Mouse (Mus musculus): ENCODE data around the gene Lgr4. TPM values are rescaled to one million over a fixed set of nuclear protein-coding genes. Genes with fewer than 3 reads are reported as not detected.

Lgr4 gene
- polyA plus RNA-seq, 1 experiment = 0.04 TPM

DNA sequence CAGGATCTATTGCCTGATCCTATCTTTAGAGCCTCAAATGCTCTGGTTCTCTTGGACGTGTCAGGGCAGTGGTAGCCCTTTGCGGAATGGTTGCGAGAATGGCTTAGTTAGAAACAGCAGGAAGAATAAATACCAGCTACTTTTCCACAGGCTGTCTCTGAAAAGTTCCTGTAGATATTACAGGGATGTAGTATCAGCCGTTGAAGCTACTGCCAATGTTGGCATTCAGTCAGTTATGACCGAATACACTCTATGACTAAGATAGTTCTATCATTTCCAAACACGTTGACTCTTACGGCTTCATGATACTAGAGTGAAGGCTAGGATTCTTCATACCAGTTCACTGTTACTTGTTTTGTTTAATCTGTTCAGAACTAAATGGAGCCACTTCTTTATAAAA is 57.4 kb downstream of the Lgr4 start:
- peaks cover 11% of the 10 kb centered on the region for H3K4me1 ChIP-seq (ENCODE audit: control insufficient read depth)
- no peaks in the 10 kb centered on the region; the same call in 1 of the 2 replicates for H3K36me3 ChIP-seq (ENCODE audit: control insufficient read depth)
- TF ChIP-seq TAL1 (IDR thresholded peaks at IDR 0.05; ENCODE audit: low read length) = no peak
- no peak for TF ChIP-seq GATA1 (IDR thresholded peaks at IDR 0.05; ENCODE audit: low read length)
- no peaks in the 10 kb centered on the region for H3K27me3 ChIP-seq (ENCODE audit: control insufficient read depth)
- no peak overlapping the region for H3K4me3 ChIP-seq (replicated peaks)
- no peaks in the 10 kb centered on the region for H3K9me3 ChIP-seq (ENCODE audit: control insufficient read depth, low read length)

DNA sequence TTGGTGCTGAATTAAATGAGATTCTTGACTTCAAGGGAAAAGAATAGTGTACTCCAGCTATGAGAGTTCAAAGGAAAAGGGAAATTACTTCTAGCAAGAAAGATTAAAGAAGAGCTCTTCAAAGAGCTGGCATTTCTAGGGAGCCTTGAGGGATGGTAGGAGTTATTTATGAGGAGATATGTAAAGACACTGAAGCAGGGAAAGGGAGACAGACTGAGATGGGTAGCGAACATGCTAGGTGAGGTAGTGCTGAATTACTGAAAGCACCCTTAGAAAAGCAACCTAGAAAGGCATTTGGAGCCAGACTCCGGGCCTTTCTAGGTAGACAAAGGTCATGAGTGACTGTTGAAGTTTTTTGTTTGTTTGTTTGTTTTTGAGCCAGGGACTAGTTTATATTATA is 58.7 kb downstream of the Lgr4 start:
- Histone ChIP-seq H3K4me3 (replicated peaks) (no peak overlapping the region), H3K4me1 (ENCODE audit: control insufficient read depth) (peaks cover 8% of the 10 kb centered on the region), H3K9me3 (ENCODE audit: control insufficient read depth, low read length) (no peaks in the 10 kb centered on the region), H3K27me3 (ENCODE audit: control insufficient read depth) (no peaks in the 10 kb centered on the region), H3K36me3 (ENCODE audit: control insufficient read depth) (no peaks in the 10 kb centered on the region; the same call in 1 of the 2 replicates)
- TF ChIP-seq GATA1 (IDR thresholded peaks at IDR 0.05; ENCODE audit: low read length) = no peak
- no peak for TF ChIP-seq TAL1 (IDR thresholded peaks at IDR 0.05; ENCODE audit: low read length)

DNA sequence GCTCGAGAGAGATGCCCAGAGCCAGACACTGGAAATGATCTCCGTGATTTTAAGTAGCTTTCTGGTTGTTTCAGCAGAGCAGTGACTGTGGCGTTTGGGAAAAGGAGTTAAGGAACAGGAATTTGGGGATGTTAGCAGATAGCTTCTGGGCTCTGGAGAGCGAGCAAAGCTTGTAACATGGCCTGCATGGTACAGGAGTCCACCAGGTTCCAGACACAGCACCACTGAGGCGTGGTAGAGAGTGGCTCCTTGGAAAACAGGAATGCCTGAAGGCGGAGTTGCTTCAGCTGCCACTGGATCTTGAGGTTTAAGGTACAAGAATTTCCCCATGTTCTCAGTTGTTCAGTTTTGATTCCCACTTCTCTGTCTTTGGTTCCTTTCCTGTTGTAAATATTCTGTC is 59.9 kb downstream of the Lgr4 start:
- no peak overlapping the region for H3K4me3 ChIP-seq (replicated peaks)

DNA sequence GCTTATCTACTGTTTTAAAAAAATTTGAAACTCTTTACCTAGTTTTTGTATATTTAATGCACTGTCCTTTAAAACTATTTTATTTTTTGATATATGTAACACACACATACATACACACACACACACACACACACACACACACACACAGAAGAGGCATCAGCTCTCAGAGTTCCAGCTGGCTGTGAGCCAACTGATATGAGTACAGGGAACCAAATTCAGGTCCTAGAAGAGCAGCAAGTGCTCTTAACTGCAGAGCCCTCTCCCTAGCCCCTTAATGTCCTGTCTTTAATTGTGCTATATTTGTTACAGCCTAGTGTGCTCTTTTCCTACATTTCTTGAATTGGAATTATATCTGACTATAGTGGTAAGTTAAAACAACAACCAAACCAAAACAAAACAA is 61.8 kb downstream of the Lgr4 start:
- Histone ChIP-seq H3K36me3 (ENCODE audit: control insufficient read depth) (peaks cover 2% of the 10 kb centered on the region), H3K4me3 (replicated peaks) (no peak overlapping the region), H3K9me3 (ENCODE audit: control insufficient read depth, low read length) (no peaks in the 10 kb centered on the region), H3K27me3 (ENCODE audit: control insufficient read depth) (no peaks in the 10 kb centered on the region), H3K4me1 (ENCODE audit: control insufficient read depth) (peaks cover 4% of the 10 kb centered on the region; the same call in 1 of the 2 replicates)
- TF ChIP-seq GATA1 (IDR thresholded peaks at IDR 0.05; ENCODE audit: low read length) = no peak
- TF ChIP-seq TAL1 (IDR thresholded peaks at IDR 0.05; ENCODE audit: low read length) = no peak

More for the DNA sequence above, 59.9 kb downstream of the Lgr4 start:
- Histone ChIP-seq H3K36me3 (ENCODE audit: control insufficient read depth) (peaks cover under 1% of the 10 kb centered on the region), H3K4me1 (ENCODE audit: control insufficient read depth) (peaks cover 8% of the 10 kb centered on the region), H3K9me3 (ENCODE audit: control insufficient read depth, low read length) (no peaks in the 10 kb centered on the region), H3K27me3 (ENCODE audit: control insufficient read depth) (no peaks in the 10 kb centered on the region)
- no peak for TF ChIP-seq TAL1 (IDR thresholded peaks at IDR 0.05; ENCODE audit: low read length)
- TF ChIP-seq GATA1 (IDR thresholded peaks at IDR 0.05; ENCODE audit: low read length) = no peak

DNA sequence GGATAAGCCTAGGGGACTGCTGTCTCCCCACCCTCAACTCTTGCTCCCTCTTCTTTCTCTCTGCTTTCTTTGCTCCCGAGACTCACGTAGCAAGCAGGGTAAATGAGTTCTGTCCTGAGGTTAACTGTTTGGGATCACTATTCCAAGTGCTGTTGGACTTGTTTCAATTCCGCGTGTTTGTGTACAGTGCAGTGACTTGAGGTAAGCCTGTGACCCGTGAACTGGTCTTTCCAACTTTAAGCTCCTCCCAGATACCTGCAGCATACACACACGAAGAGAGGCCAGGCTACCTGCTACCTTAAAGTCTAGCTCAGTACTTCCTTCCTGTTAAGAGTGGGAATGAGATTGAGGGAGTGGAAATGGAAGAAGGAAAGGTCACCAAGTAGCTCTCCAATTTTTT is 66.0 kb downstream of the Lgr4 start:
- peaks cover 2% of the 10 kb centered on the region; the same call in 1 of the 2 replicates for H3K36me3 ChIP-seq (ENCODE audit: control insufficient read depth)
- TF ChIP-seq GATA1 (IDR thresholded peaks at IDR 0.05; ENCODE audit: low read length) (no peak), TAL1 (IDR thresholded peaks at IDR 0.05; ENCODE audit: low read length) (no peak)
- H3K4me1 ChIP-seq (ENCODE audit: control insufficient read depth) = peaks cover 12% of the 10 kb centered on the region
- no peaks in the 10 kb centered on the region for H3K27me3 ChIP-seq (ENCODE audit: control insufficient read depth)
- no peaks in the 10 kb centered on the region for H3K9me3 ChIP-seq (ENCODE audit: control insufficient read depth, low read length)
- H3K4me3 ChIP-seq (replicated peaks) = no peak overlapping the region

DNA sequence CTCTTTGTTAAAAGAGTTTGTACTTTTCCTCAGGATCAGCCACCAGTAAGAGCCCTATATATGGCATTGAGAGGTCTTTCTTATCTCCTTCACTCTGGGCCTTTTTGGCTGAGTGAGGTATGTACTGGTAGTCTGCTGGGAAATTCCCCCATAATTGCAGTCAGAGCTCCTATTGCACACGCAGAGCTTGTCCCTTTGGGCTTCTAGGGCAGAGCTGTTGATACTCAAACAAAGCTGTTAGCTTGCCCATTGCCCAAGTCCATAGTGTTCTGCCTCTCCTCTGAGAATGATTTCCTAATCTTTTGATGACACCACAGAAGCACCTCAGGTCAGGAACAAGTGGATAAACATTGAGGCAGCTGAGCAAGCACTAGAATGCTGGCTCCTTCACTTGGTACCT is 67.5 kb downstream of the Lgr4 start:
- Histone ChIP-seq H3K9me3 (ENCODE audit: control insufficient read depth, low read length) (no peaks in the 10 kb centered on the region), H3K36me3 (ENCODE audit: control insufficient read depth) (peaks cover 2% of the 10 kb centered on the region; the same call in 1 of the 2 replicates), H3K4me3 (replicated peaks) (no peak overlapping the region), H3K4me1 (ENCODE audit: control insufficient read depth) (peaks cover 14% of the 10 kb centered on the region), H3K27me3 (ENCODE audit: control insufficient read depth) (no peaks in the 10 kb centered on the region)
- TF ChIP-seq TAL1 (IDR thresholded peaks at IDR 0.05; ENCODE audit: low read length) (no peak), GATA1 (IDR thresholded peaks at IDR 0.05; ENCODE audit: low read length) (no peak)

DNA sequence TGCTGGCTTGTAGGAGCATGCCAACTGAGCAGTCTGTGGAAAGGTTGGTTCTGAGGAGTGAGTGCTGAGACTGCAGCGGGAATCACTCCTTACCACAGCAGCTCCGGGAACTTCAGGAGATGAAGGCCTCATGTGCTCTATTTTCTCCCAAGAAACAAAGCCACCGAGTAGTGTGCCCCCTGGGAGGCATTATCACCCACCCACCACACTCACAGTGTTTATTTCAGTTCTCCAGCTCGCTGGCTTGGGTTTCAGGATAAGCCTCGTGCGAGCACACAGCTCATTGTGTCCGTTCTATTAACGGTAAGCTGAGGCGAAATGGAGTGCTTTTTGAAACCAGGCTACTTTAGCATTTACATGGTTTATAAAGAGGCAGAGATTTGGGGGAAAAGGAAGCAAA is 68.1 kb downstream of the Lgr4 start:
- Histone ChIP-seq H3K4me1 (ENCODE audit: control insufficient read depth) (peaks cover 18% of the 10 kb centered on the region), H3K36me3 (ENCODE audit: control insufficient read depth) (peaks cover 2% of the 10 kb centered on the region; the same call in 1 of the 2 replicates), H3K27me3 (ENCODE audit: control insufficient read depth) (no peaks in the 10 kb centered on the region), H3K4me3 (replicated peaks) (no peak overlapping the region), H3K9me3 (ENCODE audit: control insufficient read depth, low read length) (no peaks in the 10 kb centered on the region)
- no peak for TF ChIP-seq GATA1 (IDR thresholded peaks at IDR 0.05; ENCODE audit: low read length)
- TF ChIP-seq TAL1 (IDR thresholded peaks at IDR 0.05; ENCODE audit: low read length) = no peak

DNA sequence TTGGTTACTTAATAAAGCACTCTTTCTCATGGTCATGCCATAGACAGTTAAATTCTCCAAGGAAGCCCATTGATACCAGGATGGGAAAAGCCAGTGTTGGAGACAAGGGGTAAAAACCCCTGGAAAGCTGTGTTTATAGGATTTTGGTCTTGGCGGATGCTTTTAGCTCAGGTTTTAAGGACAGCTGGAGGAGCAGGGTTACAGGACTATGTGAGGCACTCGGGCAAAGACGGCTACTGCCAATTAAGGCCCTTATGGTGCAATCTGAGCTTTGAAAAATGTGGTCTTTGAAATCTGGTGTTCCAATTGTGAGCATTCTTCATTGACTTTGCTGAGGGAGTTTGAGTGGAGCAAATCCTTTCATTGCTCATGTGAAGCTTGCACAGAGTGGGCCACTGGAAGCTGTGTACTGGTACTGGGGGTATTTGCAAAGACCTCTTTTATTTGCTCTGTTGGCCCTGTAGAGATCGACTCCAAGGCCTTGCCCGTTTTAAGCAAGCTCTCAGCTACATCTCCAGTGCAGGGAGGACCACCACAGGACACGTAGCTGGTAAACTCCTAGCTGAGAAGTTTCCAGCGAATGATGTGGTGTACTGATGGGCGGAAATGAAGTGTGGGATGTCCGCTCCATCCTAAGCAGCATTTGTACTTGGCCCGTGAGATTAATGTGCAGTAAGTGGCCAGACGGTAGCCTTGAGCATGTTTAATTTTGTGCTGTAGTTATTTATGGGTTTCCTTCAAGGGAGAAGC is 68.8 kb downstream of the Lgr4 start:
- H3K4me1 ChIP-seq (ENCODE audit: control insufficient read depth) = peaks cover 18% of the 10 kb centered on the region
- no peaks in the 10 kb centered on the region for H3K27me3 ChIP-seq (ENCODE audit: control insufficient read depth)
- no peaks in the 10 kb centered on the region for H3K9me3 ChIP-seq (ENCODE audit: control insufficient read depth, low read length)
- no peak overlapping the region for H3K4me3 ChIP-seq (replicated peaks)
- TF ChIP-seq TAL1 (IDR thresholded peaks at IDR 0.05; ENCODE audit: low read length) (no peak), GATA1 (IDR thresholded peaks at IDR 0.05; ENCODE audit: low read length) (no peak)
- peaks cover 3% of the 10 kb centered on the region for H3K36me3 ChIP-seq (ENCODE audit: control insufficient read depth)

DNA sequence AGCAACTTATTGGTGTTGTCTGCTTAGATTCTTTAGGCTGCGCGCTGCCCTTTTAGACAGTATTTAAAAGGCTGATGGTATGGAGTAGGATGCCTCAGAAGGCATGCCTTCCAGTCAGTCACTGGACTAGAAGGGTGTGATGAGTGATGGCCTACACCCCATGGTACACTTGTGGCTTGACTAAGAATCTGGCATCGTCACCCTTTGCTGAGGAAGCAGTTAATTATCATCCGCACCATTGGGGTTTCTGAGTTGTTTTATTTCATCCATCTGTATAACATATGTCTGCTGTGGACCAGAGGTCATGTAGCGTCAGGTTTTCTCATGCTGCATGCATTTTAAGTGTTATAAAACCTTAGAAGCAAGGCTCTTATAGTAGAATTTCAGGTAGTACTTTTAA is 70.5 kb downstream of the Lgr4 start:
- Histone ChIP-seq H3K27me3 (ENCODE audit: control insufficient read depth) (no peaks in the 10 kb centered on the region), H3K4me1 (ENCODE audit: control insufficient read depth) (peaks cover 24% of the 10 kb centered on the region), H3K9me3 (ENCODE audit: control insufficient read depth, low read length) (no peaks in the 10 kb centered on the region), H3K4me3 (replicated peaks) (no peak overlapping the region), H3K36me3 (ENCODE audit: control insufficient read depth) (peaks cover 3% of the 10 kb centered on the region)
- no peak for TF ChIP-seq GATA1 (IDR thresholded peaks at IDR 0.05; ENCODE audit: low read length)
- no peak for TF ChIP-seq TAL1 (IDR thresholded peaks at IDR 0.05; ENCODE audit: low read length)
